Mouse (Mus musculus) limb, embryonic 12.5 days (tissue): ENCODE measurements around the gene Npnt. TPM values are rescaled to one million over a fixed set of nuclear protein-coding genes. Genes with fewer than 3 reads are reported as not detected.

Source experiments
- ATAC-seq: fragments of 200-750 bp; cut with Nextera tagmentation; 2 replicates; pipeline ENCODE4 v1.8.0; 2017; ENCODE audit warnings: low read depth, moderate TSS enrichment; ENCODE audit not compliant: insufficient number of reproducible peaks, insufficient read depth, low FRiP score, low TSS enrichment
- H3K27ac ChIP-seq: fragments of 300-500 bp; sonication (generic); 2 replicates; pipeline ENCODE4 v1.5.1; 2016; ENCODE audit warnings: mild to moderate bottlenecking, moderate library complexity
- H3K27me3 ChIP-seq: fragments of 300-500 bp; sonication (generic); 2 replicates; pipeline ENCODE4 v1.6.1; 2016; ENCODE audit warnings: mild to moderate bottlenecking, moderate library complexity
- H3K36me3 ChIP-seq: fragments of 300-500 bp; sonication (generic); 2 replicates; pipeline ENCODE4 v1.6.1; 2016; ENCODE audit warnings: mild to moderate bottlenecking, moderate library complexity
- H3K4me1 ChIP-seq: fragments of 300-500 bp; sonication (generic); replicated peaks from 2 replicates; pipeline ENCODE4 v1.6.1; 2016
- H3K4me2 ChIP-seq: fragments of 300-500 bp; sonication (generic); 2 replicates; pipeline ENCODE4 v1.6.1; 2016; ENCODE audit warnings: mild to moderate bottlenecking, moderate library complexity
- H3K4me3 ChIP-seq: fragments of 300-500 bp; sonication (generic); replicated peaks from 2 replicates; pipeline ENCODE4 v1.5.1; 2016; ENCODE audit warnings: mild to moderate bottlenecking
- H3K9ac ChIP-seq: fragments of 300-500 bp; sonication (generic); replicated peaks from 2 replicates; pipeline ENCODE4 v1.6.1; 2016; ENCODE audit warnings: mild to moderate bottlenecking, moderate library complexity
- H3K9me3 ChIP-seq: fragments of 300-500 bp; sonication (generic); 2 replicates; pipeline ENCODE4 v1.6.1; 2016; ENCODE audit warnings: mild to moderate bottlenecking, moderate library complexity
- WGBS: fragments of 180-500 bp; shearing (Covaris S2); methylation state at CpG from one replicate; pipeline ENCODE4 v1.1.7; 2016; 5-methylcytosine and 5-hydroxymethylcytosine counted together
- polyA plus RNA-seq: library from polyadenylated mRNA; unstranded; fragments of >200 nt; fragmentation: Nextera tagmentation; extraction: Ambion mirVana; gene quantifications from 2 replicates; pipeline ENCODE4 v1.2.1, GENCODE M21; 2016

Npnt gene
- polyA plus RNA-seq, 1 experiment from 2014 or later, result 18.5 TPM

DNA sequence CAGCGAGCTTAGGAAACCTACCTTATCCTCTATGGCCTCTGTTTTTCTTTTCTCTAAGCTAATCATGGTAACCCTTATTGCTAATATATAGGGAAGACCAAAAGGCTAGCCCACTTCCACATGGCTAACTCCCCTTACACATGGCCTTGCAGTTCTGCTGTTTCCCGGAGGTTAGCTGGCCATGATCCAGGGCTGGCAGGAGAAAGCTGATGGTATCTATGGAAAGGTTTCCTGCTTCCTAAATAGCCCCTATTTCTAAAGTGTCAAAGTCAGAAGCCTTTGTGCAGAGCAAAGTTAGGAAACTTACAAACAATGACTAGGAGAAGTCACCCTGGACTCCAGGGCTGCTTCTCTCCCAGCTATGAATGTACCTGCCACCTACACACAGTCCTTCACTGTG is 81.3 kb downstream of the Npnt start:
- Histone ChIP-seq H3K9me3 (no peaks in the 10 kb centered on the region), H3K4me2 (no peak overlapping the region), H3K4me3 (no peak overlapping the region), H3K27me3 (no peaks in the 10 kb centered on the region), H3K36me3 (no peaks in the 10 kb centered on the region), H3K27ac (no peak overlapping the region), H3K4me1 (no peaks in the 10 kb centered on the region), H3K9ac (no peak overlapping the region)
- no peak for ATAC-seq
- 72% methylated on average over 2 of the region's 2 CpGs for WGBS

GRCm38 (mm10) chr3:132866984-132867383 is 83.1 kb downstream of the Npnt start:
- no peak for ATAC-seq

DNA sequence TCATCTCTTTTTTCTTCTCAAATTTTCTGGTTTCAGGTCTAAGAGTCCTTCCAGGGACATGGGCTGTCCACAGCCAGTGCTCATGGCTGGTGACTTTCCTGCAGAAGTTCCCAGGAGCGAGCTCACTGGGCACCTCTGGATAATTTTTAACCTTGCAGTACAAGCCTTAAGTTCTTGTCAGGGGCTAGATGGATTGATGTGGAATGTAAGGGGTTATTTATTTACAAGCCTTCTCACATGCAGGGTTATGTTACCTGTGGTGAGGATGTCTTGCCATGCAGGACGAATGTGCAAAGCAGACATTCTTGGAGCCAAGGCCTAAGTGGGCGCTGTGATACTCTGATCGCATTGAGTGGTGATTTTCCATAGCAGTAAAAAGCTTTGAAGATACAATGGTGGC is 84.5 kb downstream of the Npnt start:
- no peak overlapping the region for H3K4me2 ChIP-seq
- H3K36me3 ChIP-seq, result no peaks in the 10 kb centered on the region
- WGBS, result 87% methylated on average over 4 of the region's 4 CpGs
- H3K9ac ChIP-seq, result no peak overlapping the region
- H3K4me3 ChIP-seq, result no peak overlapping the region
- no peaks in the 10 kb centered on the region; the same call in 1 of the 2 replicates for H3K27me3 ChIP-seq
- peaks cover 4% of the 10 kb centered on the region for H3K4me1 ChIP-seq
- H3K9me3 ChIP-seq, result no peaks in the 10 kb centered on the region
- no peak for ATAC-seq
- no peak overlapping the region for H3K27ac ChIP-seq

More at GRCm38 (mm10) chr3:132866984-132867383, 83.1 kb downstream of the Npnt start:
- no peak overlapping the region for H3K4me3 ChIP-seq
- H3K9me3 ChIP-seq, result no peaks in the 10 kb centered on the region
- H3K4me2 ChIP-seq, result no peak overlapping the region
- H3K36me3 ChIP-seq, result no peaks in the 10 kb centered on the region
- H3K27me3 ChIP-seq, result no peaks in the 10 kb centered on the region; the same call in 1 of the 2 replicates
- H3K27ac ChIP-seq, result no peak overlapping the region
- no peaks in the 10 kb centered on the region for H3K4me1 ChIP-seq
- 82% methylated on average over 3 of the region's 3 CpGs for WGBS
- no peak overlapping the region for H3K9ac ChIP-seq

- Histone ChIP-seq H3K36me3 (no peaks in the 10 kb centered on the region), H3K9me3 (no peaks in the 10 kb centered on the region), H3K9ac (no peak overlapping the region), H3K4me3 (no peak overlapping the region), H3K4me1 (peaks cover 10% of the 10 kb centered on the region), H3K27ac (no peak overlapping the region), H3K4me2 (no peak overlapping the region), H3K27me3 (no peaks in the 10 kb centered on the region; the same call in 1 of the 2 replicates)
- no peak for ATAC-seq
- WGBS, result 87% methylated on average over 8 of the region's 8 CpGs
These were observed 85.1 kb downstream of the Npnt start for GRCm38 (mm10) chr3:132864986-132865385.

DNA sequence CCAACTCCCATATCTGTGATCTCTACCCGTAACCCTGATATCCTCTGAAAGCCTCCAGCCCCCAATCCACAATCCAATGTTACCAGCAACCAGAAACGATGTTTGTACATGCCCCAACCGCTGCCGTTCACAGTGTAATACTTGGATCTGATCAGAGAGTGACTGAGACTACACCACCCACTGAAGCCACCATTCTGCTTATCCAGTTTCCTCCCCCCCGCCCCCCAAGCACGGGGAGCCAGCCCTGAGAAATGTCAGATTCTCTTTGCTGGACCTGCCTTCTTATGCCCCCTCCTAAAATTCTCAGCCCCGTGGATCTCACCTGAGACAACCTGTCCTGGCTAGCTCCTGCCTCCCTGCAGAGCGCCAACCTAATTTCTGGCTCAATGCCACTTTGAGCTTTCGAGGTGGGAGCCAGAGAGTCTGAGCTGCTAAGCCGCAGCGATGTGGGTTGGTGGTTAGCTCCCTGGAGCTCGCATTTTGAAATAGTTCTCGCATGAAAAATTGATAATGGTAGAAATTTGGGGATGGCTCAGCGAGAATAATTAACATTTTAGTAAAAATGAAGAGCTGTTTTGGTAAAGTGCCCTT is 85.7 kb downstream of the Npnt start:
- Histone ChIP-seq H3K4me1 (peaks cover 15% of the 10 kb centered on the region), H3K9ac (no peak overlapping the region), H3K27me3 (no peaks in the 10 kb centered on the region; the same call in 1 of the 2 replicates), H3K4me2 (no peak overlapping the region), H3K4me3 (no peak overlapping the region), H3K9me3 (no peaks in the 10 kb centered on the region), H3K27ac (no peak overlapping the region), H3K36me3 (no peaks in the 10 kb centered on the region)
- no peak for ATAC-seq
- 79% methylated on average over 14 of the region's 14 CpGs for WGBS

DNA sequence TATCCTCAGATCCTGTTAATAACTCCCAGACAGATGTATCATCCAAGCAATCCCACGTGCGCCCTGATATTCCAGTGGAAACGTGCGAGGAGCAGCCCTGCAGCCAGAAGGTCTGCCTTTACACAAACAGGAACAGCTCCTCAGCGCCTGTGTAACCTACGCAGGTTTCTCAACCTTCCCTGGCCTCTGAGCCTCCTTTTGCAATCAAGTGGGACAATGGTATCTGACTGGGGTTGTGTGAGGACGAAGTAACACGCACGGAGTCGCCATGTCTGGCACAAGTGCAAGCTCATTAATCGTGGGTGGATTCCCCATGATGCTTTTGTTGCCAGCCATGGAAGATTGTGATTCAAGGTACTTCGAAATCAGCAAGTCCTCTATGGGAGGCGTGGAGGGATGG is 86.2 kb downstream of the Npnt start:
- Histone ChIP-seq H3K9me3 (no peaks in the 10 kb centered on the region), H3K36me3 (no peaks in the 10 kb centered on the region), H3K4me2 (no peak overlapping the region), H3K27ac (no peak overlapping the region), H3K4me1 (peaks cover 15% of the 10 kb centered on the region), H3K27me3 (no peaks in the 10 kb centered on the region; the same call in 1 of the 2 replicates), H3K4me3 (no peak overlapping the region), H3K9ac (no peak overlapping the region)
- no peak for ATAC-seq
- 85% methylated on average over 13 of the region's 13 CpGs for WGBS

DNA sequence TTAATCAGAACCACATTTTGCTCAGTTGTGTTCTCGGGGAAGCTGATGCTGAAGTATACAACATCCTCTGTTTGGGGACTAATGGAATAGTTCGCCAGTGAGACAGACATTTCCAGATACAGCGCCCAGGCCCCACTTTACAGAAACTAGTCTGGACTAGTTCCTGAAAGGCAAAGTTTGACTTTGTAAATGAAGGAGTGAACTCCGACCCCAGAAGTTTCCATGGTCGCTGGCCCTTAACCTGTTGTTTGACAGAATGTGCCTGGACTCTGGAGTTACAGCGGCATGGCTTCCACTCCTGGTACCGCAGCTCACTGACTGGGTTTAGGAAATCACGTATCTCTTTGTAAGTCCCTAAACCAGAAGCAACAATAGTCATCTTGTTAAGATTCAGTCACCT is 89.3 kb downstream of the Npnt start:
- Histone ChIP-seq H3K4me3 (no peak overlapping the region), H3K9me3 (no peaks in the 10 kb centered on the region), H3K4me2 (no peak overlapping the region), H3K4me1 (peaks cover 18% of the 10 kb centered on the region), H3K9ac (no peak overlapping the region), H3K36me3 (no peaks in the 10 kb centered on the region), H3K27ac (no peak overlapping the region), H3K27me3 (no peaks in the 10 kb centered on the region; the same call in 1 of the 2 replicates)
- WGBS, result 55% methylated on average over 8 of the region's 8 CpGs
- ATAC-seq, result no peak

GRCm38 (mm10) chr3:132859573-132859972 is 90.5 kb downstream of the Npnt start:
- ATAC-seq, result no peak
- Histone ChIP-seq H3K4me2 (no peak overlapping the region), H3K4me3 (no peak overlapping the region), H3K27ac (peak overlapping the region; percentile 35; the same call in 1 of the 2 replicates), H3K27me3 (no peaks in the 10 kb centered on the region; the same call in 1 of the 2 replicates), H3K9ac (no peak overlapping the region), H3K4me1 (peaks cover 25% of the 10 kb centered on the region), H3K36me3 (no peaks in the 10 kb centered on the region), H3K9me3 (no peaks in the 10 kb centered on the region)
- WGBS, result 85% methylated on average over 7 of the region's 7 CpGs

- H3K27ac ChIP-seq, result no peak overlapping the region
- H3K36me3 ChIP-seq, result no peaks in the 10 kb centered on the region
- H3K4me3 ChIP-seq, result no peak overlapping the region
- no peak overlapping the region for H3K4me2 ChIP-seq
- no peaks in the 10 kb centered on the region for H3K9me3 ChIP-seq
- peaks cover 25% of the 10 kb centered on the region for H3K4me1 ChIP-seq
- no peaks in the 10 kb centered on the region; the same call in 1 of the 2 replicates for H3K27me3 ChIP-seq
- 73% methylated on average over 11 of the region's 11 CpGs for WGBS
- ATAC-seq, result no peak
- no peak overlapping the region for H3K9ac ChIP-seq
These were observed 91.2 kb downstream of the Npnt start for GRCm38 (mm10) chr3:132858849-132859248.

- H3K36me3 ChIP-seq, result no peaks in the 10 kb centered on the region
- no peaks in the 10 kb centered on the region for H3K9me3 ChIP-seq
- peaks cover 36% of the 10 kb centered on the region for H3K4me1 ChIP-seq
- H3K4me2 ChIP-seq, result no peak overlapping the region
- 46% methylated on average over 6 of the region's 6 CpGs for WGBS
- no peak for ATAC-seq
- H3K9ac ChIP-seq, result no peak overlapping the region
- no peak overlapping the region for H3K27ac ChIP-seq
- H3K4me3 ChIP-seq, result no peak overlapping the region
- no peaks in the 10 kb centered on the region for H3K27me3 ChIP-seq
These were observed 93.4 kb downstream of the Npnt start for GRCm38 (mm10) chr3:132856651-132857050.

- Histone ChIP-seq H3K4me1 (peaks cover 38% of the 10 kb centered on the region), H3K27me3 (no peaks in the 10 kb centered on the region; the same call in 1 of the 2 replicates), H3K4me3 (no peak overlapping the region), H3K36me3 (no peaks in the 10 kb centered on the region), H3K4me2 (no peak overlapping the region), H3K9ac (no peak overlapping the region), H3K27ac (peak overlapping the region; percentile 67), H3K9me3 (no peaks in the 10 kb centered on the region)
- WGBS, result 59% methylated on average over 9 of the region's 9 CpGs
- peak; percentile 67; the same call in 1 of the 2 replicates for ATAC-seq
These were observed 94.5 kb downstream of the Npnt start for GRCm38 (mm10) chr3:132855458-132856212.
